Mouse (Mus musculus): Measurements from ENCODE around the gene Rfx8.

- no peak for TF ChIP-seq CTCF (conservative IDR thresholded peaks at IDR 0.05; ENCODE audit: insufficient read depth, insufficient read length, low read depth, low read length)
- no peak for TF ChIP-seq POLR2A (IDR thresholded peaks at IDR 0.05; ENCODE audit: low read depth, low read length)
These were observed 8.5 kb downstream of the Rfx8 start for GRCm38 (mm10) chr1:39712261-39712660.
